Mouse (Mus musculus) hindbrain, embryonic 10.5 days (tissue): ENCODE measurements around the gene Rnls. TPM values are rescaled to one million over a fixed set of nuclear protein-coding genes. Genes with fewer than 3 reads are reported as not detected.

Experiments
- DNase-seq: peaks from one replicate; pipeline ENCODE4 v3.0.0-alpha.2; 2017; ENCODE audit warnings: low spot score
- H3K27ac ChIP-seq: fragments of 300-500 bp; sonication (generic); 2 replicates; pipeline ENCODE4 v1.5.1; 2016; ENCODE audit warnings: mild to moderate bottlenecking, moderate library complexity
- H3K27me3 ChIP-seq: fragments of 300-500 bp; sonication (generic); 2 replicates; pipeline ENCODE4 v1.6.1; 2016; ENCODE audit warnings: mild to moderate bottlenecking; ENCODE audit not compliant: poor library complexity, insufficient read depth, severe bottlenecking
- H3K36me3 ChIP-seq: fragments of 300-500 bp; sonication (generic); 2 replicates; pipeline ENCODE4 v1.6.1; 2016; ENCODE audit warnings: mild to moderate bottlenecking, moderate library complexity
- H3K4me1 ChIP-seq: fragments of 300-500 bp; sonication (generic); replicated peaks from 2 replicates; pipeline ENCODE4 v1.6.1; 2016; ENCODE audit warnings: mild to moderate bottlenecking
- H3K4me3 ChIP-seq: fragments of 300-500 bp; sonication (generic); 2 replicates; pipeline ENCODE4 v1.5.1; 2016; ENCODE audit warnings: mild to moderate bottlenecking, moderate library complexity
- H3K9me3 ChIP-seq: fragments of 300-500 bp; sonication (generic); 2 replicates; pipeline ENCODE4 v1.6.1; 2016; ENCODE audit warnings: mild to moderate bottlenecking, moderate library complexity
- WGBS: fragments of 180-500 bp; shearing (Covaris S2); methylation state at CpG from one replicate; pipeline ENCODE4 v1.1.7; 2016; 5-methylcytosine and 5-hydroxymethylcytosine counted together
- polyA plus RNA-seq: library from polyadenylated mRNA; unstranded; fragments of >200 nt; fragmentation: Nextera tagmentation; extraction: Ambion mirVana; gene quantifications from 2 replicates; pipeline ENCODE4 v1.2.1, GENCODE M21; 2016

Gene Rnls
- polyA plus RNA-seq, 1 experiment from 2014 or later, result 8.2 TPM

DNA sequence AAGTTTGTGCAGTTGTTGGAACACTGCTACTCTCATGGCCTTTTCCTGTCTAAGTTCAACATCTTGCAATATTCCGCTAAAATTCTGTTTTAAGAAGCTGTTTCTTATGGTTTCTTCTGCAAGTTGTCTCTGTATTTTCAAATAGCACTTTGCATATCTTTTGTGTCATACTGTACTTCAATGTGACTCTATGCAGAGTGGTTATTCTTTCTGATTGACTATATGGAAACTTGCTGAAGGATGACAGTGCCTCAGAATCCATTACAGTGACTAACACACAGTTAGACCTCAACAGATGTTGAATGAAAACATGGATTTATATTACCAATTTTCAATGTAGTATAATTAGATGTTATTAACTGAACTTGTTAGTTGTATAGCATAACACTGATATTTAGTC lies 232.9 kb downstream of the Rnls start:
- Histone ChIP-seq H3K4me1 (no peaks in the 10 kb centered on the region), H3K27me3 (no peaks in the 10 kb centered on the region), H3K4me3 (no peak overlapping the region), H3K27ac (no peak overlapping the region), H3K9me3 (no peaks in the 10 kb centered on the region), H3K36me3 (no peaks in the 10 kb centered on the region)
- 89% methylated on average over 1 of the region's 1 CpGs for WGBS
- DNase-seq, result no peak

DNA sequence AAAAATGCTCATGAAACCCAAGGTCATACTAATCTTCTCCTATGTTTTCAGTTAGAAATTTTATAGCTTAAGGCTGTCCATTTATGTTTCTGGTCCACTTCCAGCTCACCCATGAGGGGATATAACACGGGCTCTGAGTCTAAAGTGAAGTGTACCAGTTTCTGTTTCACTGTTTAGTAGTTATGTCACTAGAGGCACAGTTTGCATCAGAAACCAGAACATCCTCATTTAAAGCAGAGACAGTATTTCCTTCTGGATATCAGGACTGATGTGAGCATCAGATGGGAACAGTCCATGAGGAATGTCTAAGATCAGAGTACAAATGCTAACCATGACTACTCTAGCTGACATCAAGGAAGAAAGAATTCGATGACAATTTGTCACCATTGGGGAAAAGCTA lies 233.9 kb downstream of the Rnls start:
- Histone ChIP-seq H3K27me3 (no peaks in the 10 kb centered on the region), H3K9me3 (no peaks in the 10 kb centered on the region), H3K27ac (no peak overlapping the region), H3K4me3 (no peak overlapping the region), H3K36me3 (no peaks in the 10 kb centered on the region), H3K4me1 (no peaks in the 10 kb centered on the region)
- DNase-seq, result no peak
- WGBS, result 88% methylated on average over 2 of the region's 2 CpGs

DNA sequence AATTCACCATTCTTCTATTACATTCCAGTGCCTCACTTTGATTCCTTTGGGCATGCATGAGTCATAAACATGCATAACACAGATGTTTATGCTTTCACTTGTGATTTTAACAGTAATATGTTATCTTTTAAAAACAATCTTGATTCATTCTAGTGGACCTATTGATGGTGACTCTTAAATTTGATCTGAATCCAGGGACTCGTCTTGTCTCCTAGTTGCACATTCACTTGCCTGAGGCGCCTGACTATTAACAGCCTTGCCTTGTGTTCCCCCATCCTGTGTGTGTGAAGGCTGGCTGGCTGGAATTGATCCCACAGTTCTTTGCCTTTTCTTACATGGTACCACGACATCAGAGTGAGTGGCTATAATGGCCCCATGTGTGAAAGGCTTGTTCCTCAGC lies 243.7 kb downstream of the Rnls start:
- Histone ChIP-seq H3K9me3 (no peaks in the 10 kb centered on the region), H3K27ac (no peak overlapping the region), H3K4me3 (no peak overlapping the region), H3K27me3 (no peaks in the 10 kb centered on the region), H3K36me3 (no peaks in the 10 kb centered on the region), H3K4me1 (no peaks in the 10 kb centered on the region)
- WGBS, result 85% methylated on average over 3 of the region's 3 CpGs
- no peak for DNase-seq

DNA sequence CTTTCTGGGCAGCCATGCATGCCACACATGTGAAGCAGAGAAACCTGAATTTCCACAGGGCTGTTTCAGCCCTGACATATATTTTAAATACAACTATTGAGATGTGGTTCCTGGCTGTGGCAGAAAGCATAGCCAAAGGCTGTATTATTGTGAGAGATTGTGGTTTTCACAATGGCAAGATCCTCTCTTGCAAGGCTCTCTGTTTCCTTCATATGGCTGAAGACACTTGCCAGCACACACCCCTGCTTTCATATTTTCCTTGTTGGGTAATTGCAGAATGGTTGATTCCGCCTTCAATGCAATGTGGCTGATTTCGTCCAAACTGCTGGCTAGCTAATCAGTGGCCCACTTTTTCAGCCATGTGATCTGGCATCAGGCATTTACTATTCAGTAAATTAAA lies 248.9 kb downstream of the Rnls start:
- Histone ChIP-seq H3K9me3 (no peaks in the 10 kb centered on the region), H3K36me3 (no peaks in the 10 kb centered on the region), H3K4me1 (no peaks in the 10 kb centered on the region), H3K4me3 (no peak overlapping the region), H3K27ac (no peak overlapping the region), H3K27me3 (no peaks in the 10 kb centered on the region)
- 92% methylated on average over 2 of the region's 2 CpGs for WGBS
- DNase-seq, result no peak

DNA sequence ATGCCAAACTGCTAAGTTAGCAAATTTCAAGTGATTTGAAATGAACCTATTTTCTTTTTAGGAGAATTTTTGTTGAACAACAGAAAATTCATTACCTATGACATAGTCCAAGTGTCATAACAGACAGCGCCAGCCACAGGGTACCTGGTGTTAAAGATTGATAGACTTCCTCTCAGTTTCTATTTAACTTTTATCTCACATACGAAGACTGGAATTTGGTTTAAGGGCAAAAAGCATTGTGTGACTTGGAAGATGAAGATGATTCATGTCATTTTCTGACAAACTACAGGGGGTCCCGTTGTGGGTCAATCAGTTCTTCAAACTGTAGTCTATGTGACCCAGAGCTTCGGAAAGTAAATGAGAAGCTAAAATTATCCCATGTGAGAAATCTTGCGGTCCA lies 254.8 kb downstream of the Rnls start:
- Histone ChIP-seq H3K27me3 (no peaks in the 10 kb centered on the region), H3K4me1 (no peaks in the 10 kb centered on the region), H3K9me3 (no peaks in the 10 kb centered on the region), H3K27ac (no peak overlapping the region), H3K4me3 (no peak overlapping the region), H3K36me3 (no peaks in the 10 kb centered on the region)
- no peak for DNase-seq
- WGBS, result 93% methylated on average over 5 of the region's 5 CpGs

DNA sequence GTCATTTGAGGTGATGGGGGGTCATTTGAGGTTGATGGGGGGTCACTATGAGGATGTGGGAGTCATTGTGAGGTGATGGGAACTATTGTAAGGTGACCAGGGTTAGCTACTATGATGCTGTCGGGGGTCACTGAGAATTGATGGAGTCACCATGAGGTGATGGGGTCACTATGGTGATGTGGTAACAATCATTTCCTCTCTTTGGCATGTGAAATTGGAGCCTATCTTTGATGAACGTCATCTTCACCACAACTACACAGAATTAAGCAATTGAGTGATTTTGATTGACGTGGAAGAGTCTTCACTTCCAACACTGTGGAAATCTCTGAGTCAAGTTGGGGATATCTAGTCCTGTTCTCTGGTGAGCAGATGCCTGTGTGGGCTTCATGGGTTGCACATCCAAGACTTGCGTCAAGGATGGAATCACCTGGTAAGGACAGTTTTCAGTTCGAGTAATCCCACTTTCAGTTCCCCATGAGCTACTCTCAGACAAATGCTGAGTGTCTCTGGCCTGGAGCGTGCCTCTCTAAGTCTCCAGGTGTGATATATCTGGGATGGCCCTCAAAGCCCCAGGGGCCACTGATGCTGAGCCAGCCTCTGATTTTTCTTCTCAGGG lies 269.4 kb downstream of the Rnls start:
- DNase-seq, result no peak
- H3K4me3 ChIP-seq, result no peak overlapping the region
- peaks cover 4% of the 10 kb centered on the region; the same call in 1 of the 2 replicates for H3K4me1 ChIP-seq
- 86% methylated on average over 6 of the region's 6 CpGs for WGBS
- no peaks in the 10 kb centered on the region for H3K27me3 ChIP-seq
- H3K27ac ChIP-seq, result no peak overlapping the region
- H3K36me3 ChIP-seq, result no peaks in the 10 kb centered on the region
- H3K9me3 ChIP-seq, result no peaks in the 10 kb centered on the region

DNA sequence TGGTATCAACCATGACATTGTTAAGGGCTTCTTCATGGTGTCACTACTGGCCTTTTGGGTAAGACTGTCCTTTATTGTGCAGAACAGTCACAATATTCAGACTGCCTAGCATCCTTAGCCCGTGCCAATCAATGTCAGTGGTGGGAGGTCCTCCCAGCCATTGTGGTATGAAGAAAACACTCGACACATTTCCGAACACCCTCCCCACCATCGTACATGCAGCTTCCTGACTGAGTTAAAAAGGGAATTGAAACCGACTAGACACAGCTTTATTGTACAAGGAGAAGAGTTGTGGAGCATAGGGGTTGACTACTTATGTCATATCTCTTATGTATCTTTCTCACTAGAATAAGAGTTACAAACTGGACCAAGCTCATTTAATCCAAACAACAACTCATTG lies 272.1 kb downstream of the Rnls start:
- WGBS, result 68% methylated on average over 5 of the region's 5 CpGs
- no peak overlapping the region for H3K27ac ChIP-seq
- no peaks in the 10 kb centered on the region for H3K36me3 ChIP-seq
- no peaks in the 10 kb centered on the region for H3K9me3 ChIP-seq
- no peaks in the 10 kb centered on the region for H3K27me3 ChIP-seq
- no peak overlapping the region for H3K4me3 ChIP-seq
- DNase-seq, result no peak
- no peaks in the 10 kb centered on the region for H3K4me1 ChIP-seq

DNA sequence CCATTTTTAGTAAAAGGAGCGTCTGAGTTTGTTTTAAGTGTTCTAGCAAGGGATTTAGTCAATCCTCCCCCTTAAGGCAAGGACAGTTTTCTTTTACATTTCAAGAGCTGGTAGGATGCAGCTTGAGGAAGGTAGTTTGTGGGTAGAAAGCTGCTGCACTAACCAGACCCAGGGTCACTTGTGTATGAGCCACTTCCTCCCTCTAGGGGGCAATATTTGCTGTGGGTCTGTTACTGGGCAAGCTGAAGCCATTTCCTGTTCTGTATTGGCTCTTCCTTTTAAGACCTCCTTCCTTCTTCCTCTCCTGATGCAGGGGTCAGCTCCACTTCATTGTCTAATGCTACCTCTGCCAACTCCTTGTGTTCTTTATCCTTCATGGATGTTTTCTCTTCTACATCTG lies 273.2 kb downstream of the Rnls start:
- Histone ChIP-seq H3K4me3 (no peak overlapping the region), H3K36me3 (no peaks in the 10 kb centered on the region), H3K27ac (no peak overlapping the region), H3K9me3 (no peaks in the 10 kb centered on the region), H3K4me1 (0 out of 2 replicates have a peak, but pooled peaks cover 3% of the 10 kb centered on the region), H3K27me3 (no peaks in the 10 kb centered on the region)
- 72% methylated on average over 1 of the region's 1 CpGs for WGBS
- DNase-seq, result no peak

DNA sequence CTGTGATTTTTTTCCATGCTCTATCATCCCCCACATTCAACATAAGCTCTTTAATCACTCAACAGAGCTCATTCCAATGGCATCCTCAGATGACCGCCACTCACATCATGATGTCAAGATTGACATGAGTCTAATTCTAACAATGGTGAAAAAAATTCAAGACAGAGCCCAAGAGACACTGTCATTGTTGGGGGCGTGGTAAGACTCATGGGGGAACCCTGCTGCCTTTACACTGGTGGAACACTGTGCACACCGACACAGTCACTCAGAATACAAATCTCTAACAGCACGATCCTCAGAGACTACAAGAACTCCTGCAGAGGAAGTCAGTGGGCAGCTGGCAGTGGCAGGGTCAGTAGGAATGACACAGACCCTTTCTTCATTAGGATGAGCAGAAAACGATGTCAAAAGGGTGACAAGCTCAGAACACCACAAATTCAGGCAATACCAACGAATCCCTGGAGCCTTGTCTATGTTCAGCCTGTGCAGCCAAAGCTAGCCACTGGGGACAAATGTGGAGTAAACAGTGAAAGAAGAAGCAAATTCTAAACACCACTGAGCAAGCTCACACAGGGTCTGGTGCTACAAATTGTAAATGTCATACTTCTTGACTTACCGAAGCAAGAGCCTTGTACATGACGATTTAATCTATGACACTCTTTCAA lies 277.3 kb downstream of the Rnls start:
- WGBS, result 60% methylated on average over 8 of the region's 8 CpGs
- no peaks in the 10 kb centered on the region for H3K27me3 ChIP-seq

DNA sequence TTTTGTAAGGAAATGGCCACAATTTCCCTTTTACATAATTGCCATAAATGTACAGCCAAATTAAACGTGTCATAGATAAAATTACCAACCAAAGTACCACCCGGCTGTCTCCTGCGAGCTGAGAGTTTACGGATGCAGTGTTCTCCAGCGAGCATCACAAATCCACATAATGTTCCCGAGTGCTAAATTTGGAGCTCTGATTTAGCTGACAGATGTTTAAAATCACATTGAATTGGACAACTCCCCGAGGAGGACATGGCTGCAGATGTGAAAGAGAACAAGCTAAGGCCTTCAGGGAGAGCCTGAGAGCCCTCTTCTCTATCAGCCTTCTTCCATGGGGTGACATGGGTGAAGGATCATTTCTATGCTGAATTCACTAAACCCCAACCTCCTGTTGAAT lies 278.3 kb downstream of the Rnls start:
- Histone ChIP-seq H3K4me1 (peaks cover 12% of the 10 kb centered on the region; the same call in 1 of the 2 replicates), H3K36me3 (no peaks in the 10 kb centered on the region), H3K9me3 (no peaks in the 10 kb centered on the region), H3K4me3 (no peak overlapping the region), H3K27me3 (no peaks in the 10 kb centered on the region), H3K27ac (no peak overlapping the region)
- no peak for DNase-seq
- WGBS, result 85% methylated on average over 7 of the region's 7 CpGs

More for the DNA sequence above, 277.3 kb downstream of the Rnls start:
- no peaks in the 10 kb centered on the region for H3K9me3 ChIP-seq
- H3K27ac ChIP-seq, result no peak overlapping the region
- H3K36me3 ChIP-seq, result no peaks in the 10 kb centered on the region
- peaks cover 10% of the 10 kb centered on the region; the same call in 1 of the 2 replicates for H3K4me1 ChIP-seq
- no peak overlapping the region for H3K4me3 ChIP-seq
- no peak for DNase-seq

DNA sequence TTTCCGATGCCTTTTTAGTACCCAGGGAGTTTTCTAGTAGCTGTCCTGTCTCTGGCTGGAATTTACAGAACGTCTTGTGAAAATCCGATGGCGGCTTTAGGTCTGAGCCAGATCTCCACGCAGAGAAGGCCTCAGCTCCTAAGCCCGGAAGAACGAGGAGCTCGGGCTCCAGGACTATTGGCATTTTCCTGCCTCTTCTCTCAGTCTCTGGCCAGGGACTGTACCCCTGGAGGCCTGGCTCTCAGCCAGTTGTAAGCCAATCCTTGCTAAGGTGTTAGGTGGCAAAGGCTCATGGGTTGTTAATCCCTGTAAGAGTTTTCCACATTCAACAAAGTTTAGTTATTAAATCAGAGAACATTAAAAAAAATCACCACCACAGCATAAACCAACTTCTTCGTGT lies 281.7 kb downstream of the Rnls start:
- no peaks in the 10 kb centered on the region for H3K36me3 ChIP-seq
- no peak overlapping the region for H3K27ac ChIP-seq
- WGBS, result 83% methylated on average over 9 of the region's 9 CpGs
- H3K27me3 ChIP-seq, result peaks cover 9% of the 10 kb centered on the region
- DNase-seq, result no peak
- peaks cover 17% of the 10 kb centered on the region; the same call in 1 of the 2 replicates for H3K4me1 ChIP-seq
- H3K4me3 ChIP-seq, result no peak overlapping the region
- H3K9me3 ChIP-seq, result no peaks in the 10 kb centered on the region

DNA sequence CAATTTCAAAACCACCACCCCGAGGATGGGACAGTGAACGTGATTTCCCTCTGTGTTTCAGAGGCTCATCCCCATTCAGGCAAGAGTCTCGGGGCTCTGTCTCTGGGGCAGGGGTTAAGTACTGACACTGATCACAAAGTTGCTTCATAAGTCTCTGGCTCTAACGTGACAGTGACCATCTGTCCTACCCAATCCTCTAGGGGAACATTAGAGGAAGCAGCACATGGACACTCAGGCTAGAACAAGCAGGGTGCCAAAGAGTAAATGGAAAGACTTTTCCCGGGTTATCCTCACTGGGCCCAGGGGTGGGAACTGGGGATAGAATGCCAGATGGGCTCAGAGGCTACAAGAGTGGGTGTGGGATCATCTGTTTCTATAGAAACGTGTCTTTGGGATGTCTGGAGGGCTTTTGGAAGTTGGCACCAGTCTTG lies 282.1 kb downstream of the Rnls start:
- Histone ChIP-seq H3K27ac (no peak overlapping the region), H3K4me1 (peaks cover 17% of the 10 kb centered on the region; the same call in 1 of the 2 replicates), H3K27me3 (peaks cover 9% of the 10 kb centered on the region), H3K9me3 (no peaks in the 10 kb centered on the region), H3K4me3 (no peak overlapping the region), H3K36me3 (no peaks in the 10 kb centered on the region)
- WGBS, result 61% methylated on average over 6 of the region's 6 CpGs
- DNase-seq, result no peak

DNA sequence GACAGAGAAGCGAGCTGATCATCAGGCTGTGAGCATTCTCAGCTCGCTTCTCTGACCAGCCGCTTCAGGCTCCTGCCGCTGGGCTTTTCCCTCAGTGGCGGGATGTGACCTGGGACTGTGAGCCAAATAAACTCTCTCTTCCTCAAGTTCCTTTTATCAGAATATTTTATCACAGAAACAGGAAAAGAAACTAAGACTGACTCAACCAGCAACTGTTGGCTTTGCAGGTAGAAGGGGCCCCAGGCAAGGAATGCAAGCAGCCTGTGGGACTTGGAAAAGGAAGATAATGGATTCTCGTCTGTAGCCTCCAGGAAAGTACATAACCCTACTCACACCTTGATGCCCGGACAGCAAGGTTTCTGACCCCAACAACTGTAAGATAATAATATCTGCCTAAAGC lies 283.0 kb downstream of the Rnls start:
- no peak for DNase-seq
- Histone ChIP-seq H3K27ac (no peak overlapping the region), H3K9me3 (no peaks in the 10 kb centered on the region), H3K4me1 (peaks cover 14% of the 10 kb centered on the region; the same call in 1 of the 2 replicates), H3K27me3 (peaks cover 9% of the 10 kb centered on the region), H3K4me3 (no peak overlapping the region), H3K36me3 (no peaks in the 10 kb centered on the region)
- 83% methylated on average over 7 of the region's 7 CpGs for WGBS
